Mouse (Mus musculus) forebrain, postnatal 0 days (tissue): ENCODE measurements around the gene Ptprn2. TPM values are rescaled to one million over a fixed set of nuclear protein-coding genes. Genes with fewer than 3 reads are reported as not detected.
A peak's percentile ranks its signal among the peaks of the same experiment; 100 is the strongest.
"Not testable (repeated sequence)": the region's sequence is repeated elsewhere in the genome, so short reads cannot be mapped to it uniquely, and the experiment has no call there.

Experiments
- ATAC-seq: fragments of 200-750 bp; cut with Nextera tagmentation; 2 replicates; pipeline ENCODE4 v1.8.0; 2017; ENCODE audit warnings: mild to moderate bottlenecking, moderate library complexity
- DNase-seq: peaks from one replicate; pipeline ENCODE4 v3.0.0-alpha.2; 2015
- H3K27ac ChIP-seq: fragments of 300-500 bp; sonication (generic); 2 replicates; pipeline ENCODE4 v1.5.1; 2014; ENCODE audit warnings: low read depth, mild to moderate bottlenecking, antibody characterized with exemption, low read length, moderate library complexity, mixed read lengths
- H3K27me3 ChIP-seq: fragments of 300-500 bp; sonication (generic); 2 replicates; pipeline ENCODE4 v1.6.1; 2014; ENCODE audit warnings: mild to moderate bottlenecking, low read length, mixed read lengths; ENCODE audit not compliant: insufficient read depth
- H3K36me3 ChIP-seq: fragments of 300-500 bp; sonication (generic); 2 replicates; pipeline ENCODE4 v1.6.1; 2014; ENCODE audit warnings: mild to moderate bottlenecking, moderate library complexity; ENCODE audit not compliant: insufficient read depth
- H3K4me1 ChIP-seq: fragments of 300-500 bp; sonication (generic); 2 replicates; pipeline ENCODE4 v1.6.1; 2014; ENCODE audit warnings: antibody characterized with exemption; ENCODE audit not compliant: insufficient read depth
- H3K4me2 ChIP-seq: fragments of 300-500 bp; sonication (generic); 2 replicates; pipeline ENCODE4 v1.6.1; 2014; ENCODE audit warnings: low read depth, mild to moderate bottlenecking, moderate library complexity
- H3K4me3 ChIP-seq: fragments of 300-500 bp; sonication (generic); 2 replicates; pipeline ENCODE4 v1.5.1; 2014; ENCODE audit warnings: low read depth, low read length, mixed read lengths
- H3K9ac ChIP-seq: fragments of 300-500 bp; sonication (generic); 2 replicates; pipeline ENCODE4 v1.6.1; 2014; ENCODE audit warnings: mild to moderate bottlenecking
- H3K9me3 ChIP-seq: fragments of 300-500 bp; sonication (generic); 2 replicates; pipeline ENCODE4 v1.6.1; 2016; ENCODE audit warnings: low read length
- CTCF ChIP-seq: sonication (generic); IDR thresholded peaks from 2 replicates; pipeline ENCODE4 v1.5.1; 2016; ENCODE audit warnings: antibody characterized with exemption, control low read depth, low read depth
- WGBS: fragments of 180-500 bp; shearing (Covaris S2); extraction: QIAGEN DNeasy Blood & Tissue Kit; methylation state at CpG from one replicate; pipeline ENCODE4 v1.1.7; 2014; 5-methylcytosine and 5-hydroxymethylcytosine counted together
- polyA plus RNA-seq: library from polyadenylated mRNA; unstranded; fragments of >200 nt; fragmentation: Nextera tagmentation; extraction: Ambion mirVana; gene quantifications from 2 replicates; pipeline ENCODE4 v1.2.1, GENCODE M21; 2015
- total RNA-seq: library from RNA; depleted of rRNA; stranded (reverse); fragments of >200 nt; gene quantifications from 2 replicates; pipeline ENCODE4 v1.2.3, GENCODE M21; 2014

Gene Ptprn2
- total and polyA plus RNA-seq, 2 experiments from 2014 or later: 15.9 to 91.1 TPM

- H3K4me3 ChIP-seq: peak overlapping the region; percentile 66
- no peaks in the 10 kb centered on the region for H3K36me3 ChIP-seq
- WGBS: 77% methylated on average over 8 of the region's 8 CpGs
- H3K9ac ChIP-seq: peak overlapping the region; percentile 81; the same call in 1 of the 2 replicates
- H3K9me3 ChIP-seq: no peaks in the 10 kb centered on the region
- no peak overlapping the region for H3K27ac ChIP-seq
- DNase-seq (no peak), ATAC-seq (no peak)
- H3K4me1 ChIP-seq: peaks cover 16% of the 10 kb centered on the region; the same call in 1 of the 2 replicates
- H3K4me2 ChIP-seq: peak overlapping the region; percentile 67
- no peaks in the 10 kb centered on the region for H3K27me3 ChIP-seq
- no peak for TF ChIP-seq CTCF
Observed at GRCm38 (mm10) chr12:116484991-116485390, 529 bp upstream of the Ptprn2 start.

GRCm38 (mm10) chr12:116486404-116486730, 847 bp downstream of the Ptprn2 start:
- no peak for TF ChIP-seq CTCF
- H3K27ac ChIP-seq: peak overlapping the region; percentile 92
- no peak for DNase-seq
- peak overlapping the region; percentile 81 for H3K9ac ChIP-seq
- H3K36me3 ChIP-seq: no peaks in the 10 kb centered on the region
- ATAC-seq: peak; percentile 9
- no peaks in the 10 kb centered on the region for H3K27me3 ChIP-seq
- H3K4me2 ChIP-seq: peak overlapping the region; percentile 67
- no peaks in the 10 kb centered on the region for H3K9me3 ChIP-seq
- under 1% methylated on average over 10 of the region's 10 CpGs for WGBS
- H3K4me3 ChIP-seq: peak overlapping the region; percentile 66
- peaks cover 16% of the 10 kb centered on the region; the same call in 1 of the 2 replicates for H3K4me1 ChIP-seq

- 56% methylated on average over 8 of the region's 8 CpGs for WGBS
- no peak for DNase-seq
- H3K27me3 ChIP-seq: no peaks in the 10 kb centered on the region
Observed at GRCm38 (mm10) chr12:116488836-116489235, 3.3 kb downstream of the Ptprn2 start.

GRCm38 (mm10) chr12:116490575-116491356, 5.2 kb downstream of the Ptprn2 start:
- H3K27me3 ChIP-seq: no peaks in the 10 kb centered on the region
- no peak for DNase-seq
- 88% methylated on average over 5 of the region's 5 CpGs for WGBS
- 0 out of 2 replicates have a peak, but pooled peaks cover 7% of the 10 kb centered on the region for H3K4me1 ChIP-seq
- no peak for TF ChIP-seq CTCF
- no peak overlapping the region for H3K27ac ChIP-seq
- no peak overlapping the region for H3K4me2 ChIP-seq
- no peak overlapping the region for H3K9ac ChIP-seq
- H3K36me3 ChIP-seq: no peaks in the 10 kb centered on the region
- no peak overlapping the region for H3K4me3 ChIP-seq
- ATAC-seq: no peak
- H3K9me3 ChIP-seq: no peaks in the 10 kb centered on the region

More at GRCm38 (mm10) chr12:116488836-116489235, 3.3 kb downstream of the Ptprn2 start:
- ATAC-seq: no peak
- 0 out of 2 replicates have a peak overlapping the region, but pooled peaks have one; percentile 5 for H3K4me2 ChIP-seq
- no peak overlapping the region for H3K4me3 ChIP-seq
- no peaks in the 10 kb centered on the region for H3K36me3 ChIP-seq
- H3K9ac ChIP-seq: no peak overlapping the region
- peaks cover 16% of the 10 kb centered on the region; the same call in 1 of the 2 replicates for H3K4me1 ChIP-seq
- no peak for TF ChIP-seq CTCF
- H3K9me3 ChIP-seq: no peaks in the 10 kb centered on the region
- 0 out of 2 replicates have a peak overlapping the region, but pooled peaks have one; percentile 2 for H3K27ac ChIP-seq

- H3K27me3 ChIP-seq: no peaks in the 10 kb centered on the region
- H3K4me2 ChIP-seq: no peak overlapping the region
- H3K4me1 ChIP-seq: no peaks in the 10 kb centered on the region
- no peak overlapping the region for H3K4me3 ChIP-seq
- no peak for ATAC-seq
- H3K36me3 ChIP-seq: no peaks in the 10 kb centered on the region
- no peak for TF ChIP-seq CTCF
- DNase-seq: no peak
- H3K9me3 ChIP-seq: no peaks in the 10 kb centered on the region
- H3K9ac ChIP-seq: no peak overlapping the region
- no peak overlapping the region for H3K27ac ChIP-seq
Observed at GRCm38 (mm10) chr12:116498666-116499065, 13.1 kb downstream of the Ptprn2 start.

- Histone ChIP-seq H3K36me3 (no peaks in the 10 kb centered on the region), H3K9me3 (no peaks in the 10 kb centered on the region), H3K4me1 (no peaks in the 10 kb centered on the region), H3K27ac (no peak overlapping the region), H3K27me3 (no peaks in the 10 kb centered on the region), H3K4me3 (no peak overlapping the region), H3K9ac (no peak overlapping the region), H3K4me2 (no peak overlapping the region)
- DNase-seq (no peak), ATAC-seq (peak; percentile 59; the same call in 1 of the 2 replicates)
- TF ChIP-seq CTCF: no peak
- 89% methylated on average over 11 of the region's 11 CpGs for WGBS
Observed at GRCm38 (mm10) chr12:116500652-116501051, 15.1 kb downstream of the Ptprn2 start.

GRCm38 (mm10) chr12:116512482-116512881, 27.0 kb downstream of the Ptprn2 start:
- no peak overlapping the region for H3K27ac ChIP-seq
- 91% methylated on average over 1 of the region's 1 CpGs for WGBS
- no peak for DNase-seq
- ATAC-seq: no peak
- no peaks in the 10 kb centered on the region for H3K4me1 ChIP-seq
- H3K4me2 ChIP-seq: no peak overlapping the region
- H3K4me3 ChIP-seq: no peak overlapping the region
- H3K36me3 ChIP-seq: no peaks in the 10 kb centered on the region
- no peaks in the 10 kb centered on the region for H3K9me3 ChIP-seq
- no peak for TF ChIP-seq CTCF
- no peaks in the 10 kb centered on the region for H3K27me3 ChIP-seq
- no peak overlapping the region for H3K9ac ChIP-seq

GRCm38 (mm10) chr12:116513788-116514187, 28.3 kb downstream of the Ptprn2 start:
- 71% methylated on average over 2 of the region's 2 CpGs for WGBS
- ATAC-seq: not testable (repeated sequence)

More at GRCm38 (mm10) chr12:116513788-116514187, 28.3 kb downstream of the Ptprn2 start:
- not testable (repeated sequence) for DNase-seq, H3K4me3 ChIP-seq, H3K36me3 ChIP-seq, H3K9me3 ChIP-seq, H3K27me3 ChIP-seq, H3K27ac ChIP-seq, H3K4me2 ChIP-seq, H3K9ac ChIP-seq, H3K4me1 ChIP-seq
